Mouse (Mus musculus): ENCODE data around the gene Hectd2.

Gene Hectd2

DNA sequence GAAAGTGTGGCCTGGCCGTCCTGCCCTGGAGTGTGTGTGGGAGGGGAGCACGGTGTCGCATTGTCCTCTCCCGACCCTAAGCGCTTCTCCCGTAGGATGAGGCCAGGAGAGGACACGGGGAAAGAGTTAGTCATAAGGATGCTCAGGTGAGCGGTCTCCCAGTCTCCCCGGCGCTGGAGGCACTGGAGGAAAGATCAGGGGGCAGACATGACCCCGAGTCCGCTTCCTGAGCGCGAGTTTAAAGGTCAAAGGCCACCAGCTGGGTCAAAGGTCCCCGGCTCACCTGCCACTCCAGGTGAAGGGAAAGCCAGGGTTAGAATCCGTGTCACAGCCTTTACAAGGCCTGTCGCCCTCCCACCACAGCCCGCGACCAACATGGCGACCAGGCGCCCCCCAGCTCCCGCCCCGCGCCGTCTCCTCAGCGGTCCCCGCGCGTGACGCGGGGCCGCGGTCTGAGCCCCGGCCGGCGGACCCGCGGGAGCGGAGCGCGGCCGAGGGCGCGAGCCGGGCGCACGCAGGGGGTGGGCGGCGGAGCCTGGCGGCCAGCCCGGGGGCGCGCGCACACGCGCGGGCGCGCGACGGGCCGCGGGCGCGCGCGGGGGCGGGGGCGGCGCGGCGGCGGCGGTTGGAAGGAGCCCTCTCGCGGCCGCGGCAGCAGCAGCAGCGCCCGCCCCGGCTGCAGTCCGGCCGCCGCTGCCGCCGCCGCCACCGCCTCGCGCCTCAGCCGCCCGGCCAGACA lies at the start of gene Hectd2:
Hectd2 (plus strand) TSS at position 594 of the 739 bp plus-strand sequence.
- no peak for DNase-seq (ENCODE audit: low read depth, low spot score)

DNA sequence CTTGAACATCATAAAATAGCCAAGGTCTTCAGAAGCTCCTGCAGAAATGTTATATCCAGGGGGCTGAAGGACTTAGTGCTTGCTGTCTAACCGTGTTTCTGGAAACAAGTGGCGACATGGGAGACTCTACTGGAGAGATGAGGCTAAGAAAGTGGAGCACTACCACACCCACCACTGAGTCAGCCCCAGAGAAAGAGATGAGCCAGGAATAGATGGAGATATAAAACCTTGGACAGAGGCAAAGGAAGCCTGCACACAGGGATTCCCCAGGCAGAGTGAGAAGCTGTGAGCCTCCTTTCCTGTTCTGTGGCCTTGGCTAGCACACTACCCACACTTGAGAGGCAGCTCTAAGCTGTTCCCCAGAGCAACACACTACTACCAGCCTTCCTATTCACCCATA lies 49.7 kb upstream of the Hectd2 start:
- DNase-seq (ENCODE audit: low read depth, low spot score) = no peak

DNA sequence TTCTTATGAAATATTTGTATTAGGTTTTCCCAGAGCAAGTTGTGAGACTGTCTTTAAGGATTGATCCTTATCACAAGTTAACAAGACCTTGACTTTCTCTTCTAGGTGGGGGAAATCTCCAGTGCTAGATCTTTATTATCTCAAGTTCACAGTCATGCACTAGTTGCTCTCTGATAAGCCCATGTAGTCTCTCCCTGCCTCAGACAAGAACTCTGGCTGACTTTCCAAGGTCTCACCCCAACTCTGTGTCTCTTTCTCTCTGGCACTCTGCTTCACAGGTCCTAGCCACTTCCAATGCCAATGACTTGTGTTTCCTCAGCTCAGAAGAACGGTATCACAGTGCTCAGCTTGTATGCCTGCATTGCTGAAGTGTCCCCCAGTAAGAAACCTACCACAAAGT lies 43.1 kb upstream of the Hectd2 start:
- no peak for DNase-seq (ENCODE audit: low read depth, low spot score)

DNA sequence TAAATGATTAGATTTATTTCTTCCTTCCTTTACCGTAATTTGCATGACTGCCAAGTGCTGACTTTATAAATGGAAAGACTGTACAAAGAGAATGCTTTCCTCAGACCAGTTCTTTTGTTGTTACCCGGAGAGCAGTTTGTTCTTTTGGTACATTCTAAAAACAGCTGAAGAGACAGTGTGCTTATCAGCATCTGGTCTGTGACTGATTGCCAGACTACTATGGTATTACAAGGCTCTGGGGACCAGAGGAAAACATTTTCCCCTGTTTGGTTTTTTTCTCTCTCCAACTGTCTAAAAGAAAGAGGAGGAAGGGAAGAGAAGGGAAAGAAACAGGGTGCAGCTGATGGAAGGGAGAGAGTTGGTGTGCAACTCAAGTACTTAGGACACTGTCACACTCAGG lies 36.0 kb upstream of the Hectd2 start:
- DNase-seq (ENCODE audit: low read depth, low spot score) = no peak

DNA sequence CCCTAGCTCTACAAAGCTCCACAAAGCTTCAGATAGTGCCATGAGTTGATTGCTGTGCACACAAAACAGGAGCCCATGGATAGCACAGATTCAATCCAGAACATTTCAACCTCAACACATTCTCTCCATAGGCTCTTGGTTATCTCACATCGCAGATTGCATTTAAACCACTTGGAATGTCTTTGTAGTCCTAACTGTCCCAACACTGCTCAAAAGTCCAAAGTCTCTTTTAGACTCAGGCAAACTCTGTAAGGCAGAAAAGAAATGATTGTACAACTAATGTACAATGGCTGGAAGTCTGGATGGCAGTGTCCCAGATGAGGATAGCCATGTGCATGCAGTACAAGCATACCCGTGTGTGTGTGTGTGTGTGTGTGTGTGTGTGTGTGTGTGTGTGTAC lies 32.9 kb upstream of the Hectd2 start:
- no peak for DNase-seq (ENCODE audit: low read depth, low spot score)

DNA sequence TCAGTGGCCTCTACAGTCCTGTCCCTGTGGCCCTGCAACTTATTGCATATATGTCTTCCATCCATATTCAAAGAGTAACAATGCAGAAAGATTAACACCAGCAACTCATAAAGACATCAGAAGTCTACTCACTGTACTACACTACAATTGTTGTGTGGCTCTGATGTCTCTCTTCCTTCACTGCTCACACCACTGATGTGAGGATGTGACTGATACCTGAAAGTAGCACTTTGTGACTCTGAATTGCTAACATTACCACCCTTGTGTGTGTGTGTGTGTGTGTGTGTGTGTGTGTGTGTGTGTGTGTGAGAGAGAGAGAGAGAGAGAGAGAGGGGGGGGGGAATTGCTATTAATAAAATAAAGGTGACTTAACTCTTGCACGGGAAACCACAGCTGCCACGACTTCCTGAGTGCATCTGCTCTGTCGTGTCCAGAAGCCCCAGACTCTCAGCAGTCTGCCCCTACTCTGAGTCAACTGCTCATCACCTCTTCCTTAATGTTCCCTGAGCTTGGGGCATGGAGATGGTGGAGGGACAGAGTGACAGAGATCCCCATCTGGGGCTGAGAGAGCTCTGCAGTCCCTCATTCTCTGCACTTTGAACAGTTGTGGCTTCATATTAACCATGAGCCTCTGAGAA lies 31.8 kb upstream of the Hectd2 start:
- DNase-seq (ENCODE audit: low read depth, low spot score) = no peak

DNA sequence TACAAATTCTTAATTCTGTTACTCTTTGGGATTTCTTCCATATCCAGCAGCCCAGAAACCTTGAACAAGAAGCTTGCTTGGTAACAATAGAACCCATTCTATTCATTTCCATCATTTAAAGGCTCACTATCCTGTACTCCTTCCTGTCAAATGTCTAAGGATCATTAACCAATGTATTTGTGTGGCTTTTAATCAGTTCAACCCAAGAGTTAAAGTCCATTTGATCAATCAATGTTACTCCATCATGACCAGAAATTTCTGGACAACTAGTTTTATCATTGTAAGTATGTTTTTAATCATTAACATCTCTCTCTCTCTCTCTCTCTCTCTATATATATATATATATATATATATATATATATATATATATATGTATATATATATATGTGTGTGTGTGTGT lies 29.4 kb upstream of the Hectd2 start:
- DNase-seq (ENCODE audit: low read depth, low spot score) = no peak

DNA sequence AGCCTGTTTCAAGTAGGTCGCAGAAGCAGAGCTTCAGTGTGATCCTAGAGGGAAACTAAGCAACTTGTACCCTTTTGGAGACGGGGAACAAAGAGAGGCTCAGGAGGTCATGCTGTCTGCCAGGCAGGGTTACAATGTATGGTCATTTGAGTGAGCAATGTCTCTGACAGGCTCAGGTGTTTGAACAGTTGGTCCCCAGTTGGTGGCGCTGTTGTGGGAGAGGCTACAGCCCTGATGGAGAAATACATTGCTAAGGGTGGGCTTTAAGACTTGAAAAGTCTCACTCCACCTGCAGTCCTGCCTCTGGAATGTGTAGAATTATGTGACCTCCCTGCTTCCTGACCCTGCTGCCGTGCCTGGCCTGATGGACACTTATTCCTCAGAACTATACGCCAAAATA lies 21.4 kb upstream of the Hectd2 start:
- no peak for DNase-seq (ENCODE audit: low read depth, low spot score)

DNA sequence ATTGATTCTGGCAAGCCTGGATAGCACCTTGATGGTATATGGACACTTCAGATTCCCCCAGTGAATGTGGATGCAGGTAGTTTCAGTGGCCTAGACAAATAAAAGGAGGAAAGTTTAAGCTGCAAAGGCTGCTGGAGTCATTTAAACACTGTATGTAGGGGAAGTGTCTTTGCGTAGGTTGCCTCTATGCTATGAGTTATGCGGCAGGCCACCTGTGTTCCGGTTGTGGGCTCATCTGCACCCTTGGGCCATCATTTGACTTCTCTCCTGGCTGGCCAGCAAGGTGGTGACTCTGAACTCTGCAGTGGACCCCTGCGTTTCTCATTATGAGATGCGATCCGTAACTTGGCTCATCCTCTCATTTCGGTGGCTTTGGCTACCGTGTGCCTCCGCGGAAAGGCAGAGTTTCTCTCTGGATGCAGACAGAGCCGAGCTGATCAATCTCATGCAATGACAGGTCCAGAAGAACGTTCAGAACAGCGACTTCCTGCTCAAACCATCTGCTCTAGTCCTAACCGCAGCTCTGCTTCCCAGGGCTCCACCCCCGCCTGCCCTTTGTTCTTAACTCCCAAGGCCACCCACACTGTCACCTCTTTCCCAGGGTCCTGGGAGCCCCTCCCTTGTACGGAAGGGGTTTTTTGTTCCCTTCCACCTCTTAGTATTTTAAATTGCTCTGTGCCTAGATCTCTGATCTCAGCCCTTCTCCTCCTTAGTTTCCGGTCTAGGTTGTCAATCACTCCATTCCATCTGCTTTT lies 20.3 kb upstream of the Hectd2 start:
- DNase-seq (ENCODE audit: low read depth, low spot score) = no peak

DNA sequence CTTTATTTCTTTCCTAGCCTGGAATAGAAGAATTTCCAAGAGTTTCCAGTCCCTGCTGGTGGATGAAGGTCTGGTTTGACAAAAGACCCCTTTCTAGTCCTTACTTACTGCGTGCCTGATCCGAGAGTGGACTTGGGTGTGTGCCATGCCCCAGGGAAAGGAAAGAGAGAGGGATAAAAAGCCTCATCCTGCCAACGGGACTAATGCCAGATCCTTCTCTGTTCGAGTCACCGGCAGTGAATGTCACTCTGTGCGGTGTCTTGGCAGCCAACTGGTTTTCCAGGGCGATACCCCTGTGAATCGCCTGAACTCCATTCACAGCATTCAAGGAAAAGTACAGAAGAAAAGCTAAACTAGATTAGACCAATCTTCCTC lies 19.7 kb upstream of the Hectd2 start:
- no peak for DNase-seq (ENCODE audit: low read depth, low spot score)

DNA sequence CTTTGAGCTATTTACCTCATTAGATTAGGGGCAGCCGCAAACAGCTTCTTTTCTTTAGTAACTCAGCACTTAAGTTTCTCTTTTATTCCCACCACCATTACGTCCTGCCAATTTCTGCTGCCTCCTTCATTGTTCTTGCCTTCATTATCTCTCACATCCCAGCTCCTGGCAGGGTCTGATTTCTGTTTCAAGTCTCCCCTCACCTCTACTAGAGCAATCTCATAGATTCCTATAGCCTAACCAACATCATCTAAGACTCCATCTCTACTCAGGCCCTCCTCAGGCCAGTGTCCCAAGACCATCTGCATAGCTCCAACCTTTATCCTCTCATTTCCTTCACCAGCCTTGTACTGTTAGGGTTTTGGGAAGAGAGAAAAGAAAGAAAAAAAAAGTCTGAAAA lies 19.3 kb upstream of the Hectd2 start:
- DNase-seq (ENCODE audit: low read depth, low spot score) = no peak

DNA sequence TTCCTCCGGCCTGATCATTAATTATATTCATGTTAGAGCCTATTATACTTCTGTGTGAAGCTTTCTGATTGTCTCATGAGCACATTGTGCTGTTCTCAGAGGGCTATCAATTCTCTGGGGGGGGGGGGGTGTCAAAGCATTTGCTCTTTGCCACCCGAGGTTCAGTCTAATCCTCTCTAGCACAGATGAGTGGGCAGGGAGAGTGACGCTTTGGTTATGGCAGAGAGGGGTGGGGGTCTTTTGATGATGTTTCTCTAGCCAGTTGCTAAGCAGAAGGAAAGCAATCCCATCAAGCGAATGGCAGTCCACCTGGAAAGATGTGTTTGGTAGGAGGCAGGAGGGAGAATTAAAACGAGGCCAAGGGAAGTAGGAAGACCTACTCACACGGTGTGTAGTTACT lies 18.6 kb upstream of the Hectd2 start:
- no peak for DNase-seq (ENCODE audit: low read depth, low spot score)

DNA sequence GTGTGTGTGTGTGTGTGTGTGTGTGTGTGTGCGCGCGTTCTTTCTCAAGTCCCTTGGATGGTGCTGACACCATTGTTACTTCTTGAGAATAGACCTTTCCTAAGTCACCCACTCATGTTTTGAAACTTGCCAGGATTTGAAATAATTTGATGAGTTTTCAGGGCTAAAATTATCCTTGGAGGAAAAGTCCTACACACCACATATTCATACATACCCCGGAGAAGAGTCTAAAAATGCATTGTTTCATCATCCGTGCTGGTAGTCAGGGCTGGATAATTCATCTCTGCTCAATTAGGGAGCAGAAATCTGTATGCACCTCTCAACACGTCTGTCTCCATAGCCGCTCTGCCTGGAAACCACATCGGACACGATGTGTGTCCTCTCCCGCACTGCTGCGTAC lies 17.5 kb upstream of the Hectd2 start:
- DNase-seq (ENCODE audit: low read depth, low spot score) = peak; percentile 66

DNA sequence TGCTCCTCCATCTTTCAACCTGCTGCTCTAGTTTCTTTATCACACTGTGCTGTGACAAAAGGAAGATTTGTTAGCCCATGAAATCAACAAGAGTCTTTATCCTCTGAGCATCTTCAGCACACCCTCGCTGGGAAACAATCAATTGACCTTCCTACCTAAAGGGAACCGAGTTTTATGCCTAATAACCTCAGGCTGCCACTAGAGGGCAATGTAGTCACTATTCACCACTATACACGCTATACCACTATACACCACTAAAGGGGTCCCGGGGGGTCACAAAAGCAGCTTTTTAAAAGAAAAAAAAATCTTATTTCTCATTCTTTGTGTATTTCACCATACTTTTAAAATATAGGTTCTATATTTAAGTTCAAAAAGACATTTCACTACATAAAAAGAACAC lies 15.9 kb upstream of the Hectd2 start:
- DNase-seq (ENCODE audit: low read depth, low spot score) = no peak

DNA sequence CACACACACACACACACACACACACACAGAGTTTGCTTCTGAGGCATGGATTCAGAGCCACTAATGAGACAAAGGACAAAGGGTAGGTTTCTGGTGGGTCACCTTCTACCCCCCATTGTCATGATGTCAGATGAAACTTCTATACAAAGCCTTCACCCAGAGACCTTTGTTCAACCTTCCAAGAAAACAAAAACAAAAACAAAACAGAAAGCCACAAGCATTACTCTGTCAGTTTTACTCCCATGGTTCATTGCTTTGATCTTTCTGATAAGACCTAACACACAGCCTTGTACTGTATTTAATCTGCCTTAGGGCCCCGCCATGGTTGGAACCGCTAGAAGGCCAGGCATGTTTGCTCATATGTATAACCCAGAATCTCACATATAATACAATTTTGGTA lies 15.1 kb upstream of the Hectd2 start:
- no peak for DNase-seq (ENCODE audit: low read depth, low spot score)

DNA sequence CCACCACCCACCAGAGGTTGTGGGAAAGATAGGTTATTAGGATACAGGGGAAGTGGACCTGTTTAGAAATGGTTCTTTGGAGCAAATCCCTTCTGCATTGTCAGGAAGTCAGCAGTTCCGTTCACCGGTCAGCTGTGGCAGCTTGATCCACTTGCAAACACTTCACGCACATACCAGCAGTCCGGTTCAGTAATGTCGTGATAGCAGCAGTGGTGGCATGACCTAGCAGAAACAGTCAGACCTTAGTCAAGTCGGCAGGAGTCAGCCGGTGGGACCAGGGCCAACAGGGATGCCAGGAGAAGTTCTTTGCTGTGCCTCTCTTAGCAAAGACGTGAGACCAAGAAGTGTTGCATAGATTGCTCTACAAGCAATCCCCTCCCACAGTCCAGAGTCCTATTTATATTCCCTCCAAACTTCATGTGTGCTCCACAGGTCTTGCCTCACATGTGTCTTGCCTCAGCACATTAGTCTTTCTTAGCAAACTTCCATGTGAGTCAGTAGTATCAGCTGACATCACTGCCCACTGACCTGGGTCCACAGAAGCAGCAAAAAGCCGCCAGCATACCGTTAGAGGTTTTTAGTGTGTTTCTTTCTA lies 14.3 kb upstream of the Hectd2 start:
- DNase-seq (ENCODE audit: low read depth, low spot score) = no peak

DNA sequence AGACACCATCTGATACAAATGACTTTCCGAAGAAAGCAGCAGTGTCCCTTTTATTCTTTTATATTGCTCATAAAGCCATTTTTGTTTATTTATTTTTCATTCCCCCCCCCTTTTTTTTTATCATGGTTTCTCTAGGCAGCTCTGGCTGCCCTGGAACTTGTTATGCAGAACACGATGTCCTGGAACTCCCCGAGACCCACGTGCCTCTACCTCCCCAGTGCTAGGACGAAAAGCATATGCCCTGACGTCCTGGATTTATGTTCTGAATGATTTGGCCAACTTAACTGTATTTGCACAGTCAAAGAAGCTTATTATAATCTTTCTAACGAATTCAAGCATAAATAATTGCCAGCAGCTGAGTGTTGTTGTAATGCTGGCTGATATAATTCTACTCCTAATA lies 13.7 kb upstream of the Hectd2 start:
- no peak for DNase-seq (ENCODE audit: low read depth, low spot score)

DNA sequence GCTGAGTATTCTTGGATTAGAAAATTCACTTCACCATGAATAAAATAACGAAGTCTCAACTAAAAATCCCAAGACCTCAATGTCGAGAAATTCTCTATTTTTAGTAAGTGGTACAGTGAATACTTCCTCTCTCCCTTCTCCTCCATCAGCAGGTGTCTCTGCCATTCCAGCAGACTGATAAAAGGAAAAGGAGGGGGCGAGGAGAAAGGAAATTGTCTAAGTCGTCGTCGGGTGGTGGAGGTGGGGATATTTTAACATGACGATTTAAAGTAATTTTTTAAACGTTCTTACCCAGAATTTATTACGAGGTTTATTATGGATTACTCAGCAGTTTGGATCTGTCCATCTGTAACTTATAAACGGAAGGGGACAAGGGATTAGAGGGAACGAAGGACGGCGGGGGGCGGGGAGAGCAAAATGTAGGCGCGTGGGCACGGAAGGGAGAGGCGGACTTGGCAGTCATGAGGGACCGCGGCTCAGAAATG lies 836 bp upstream of the Hectd2 start:
- no peak for DNase-seq (ENCODE audit: low read depth, low spot score)

DNA sequence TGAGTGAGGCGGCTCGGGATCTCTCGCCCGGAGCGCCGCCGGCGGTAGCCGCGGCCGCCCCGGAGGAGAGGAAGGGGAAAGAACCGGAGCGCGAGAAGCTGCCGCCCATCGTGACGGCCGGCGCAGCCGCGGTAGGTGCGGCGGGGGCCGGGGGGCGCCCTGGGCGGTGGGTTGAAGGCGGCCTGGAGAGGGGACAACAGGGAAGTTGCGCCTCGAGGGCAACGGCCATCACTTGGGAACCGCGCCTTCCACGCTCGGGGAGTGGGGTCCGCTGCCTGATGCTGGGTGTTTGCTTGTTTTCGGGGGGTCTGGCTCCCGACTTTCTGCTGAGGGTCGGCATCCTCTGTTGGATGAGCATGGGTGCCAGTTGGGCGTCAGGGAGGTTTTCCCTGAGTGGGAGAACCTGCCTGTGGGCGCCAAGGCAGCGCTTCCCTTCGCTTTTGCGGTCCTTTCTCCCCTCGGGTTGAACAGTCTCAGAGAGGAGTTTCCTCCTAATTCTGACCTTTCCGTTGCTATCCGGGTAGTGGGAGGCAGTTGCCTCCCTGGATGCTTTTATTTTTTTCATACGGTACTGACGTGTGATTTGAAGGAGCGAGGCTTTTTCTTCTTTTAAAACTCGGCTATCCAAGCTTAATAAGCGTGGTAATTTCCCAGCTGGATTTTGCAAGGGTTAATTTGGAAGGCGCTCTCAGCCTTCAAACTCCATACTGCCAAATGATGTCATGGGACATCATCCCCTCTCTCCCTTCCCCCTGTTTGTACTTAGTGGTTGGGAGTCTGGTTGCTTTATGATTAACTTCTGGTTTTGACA lies 551 bp downstream of the Hectd2 start:
- no peak for DNase-seq (ENCODE audit: low read depth, low spot score)

DNA sequence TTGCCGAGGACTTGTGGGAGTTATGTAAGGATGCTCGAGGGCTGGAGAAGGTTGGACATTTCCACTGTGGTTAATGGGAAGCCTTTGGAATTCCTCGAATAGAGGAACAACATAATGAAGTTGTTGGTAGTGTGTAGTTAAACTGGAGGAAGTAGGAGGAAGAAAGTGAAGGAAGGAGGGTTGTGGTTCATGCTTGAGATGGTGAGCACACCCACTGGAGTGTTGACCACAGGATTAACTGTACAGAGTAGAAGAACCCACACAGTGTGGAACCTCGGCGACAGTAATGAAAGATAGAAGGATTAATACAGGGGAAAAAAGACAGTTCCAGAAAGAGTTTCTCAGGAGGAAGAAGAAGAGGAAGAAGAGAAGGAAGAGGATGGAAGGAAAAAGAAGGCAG lies 4.9 kb downstream of the Hectd2 start:
- DNase-seq (ENCODE audit: low read depth, low spot score) = no peak

DNA sequence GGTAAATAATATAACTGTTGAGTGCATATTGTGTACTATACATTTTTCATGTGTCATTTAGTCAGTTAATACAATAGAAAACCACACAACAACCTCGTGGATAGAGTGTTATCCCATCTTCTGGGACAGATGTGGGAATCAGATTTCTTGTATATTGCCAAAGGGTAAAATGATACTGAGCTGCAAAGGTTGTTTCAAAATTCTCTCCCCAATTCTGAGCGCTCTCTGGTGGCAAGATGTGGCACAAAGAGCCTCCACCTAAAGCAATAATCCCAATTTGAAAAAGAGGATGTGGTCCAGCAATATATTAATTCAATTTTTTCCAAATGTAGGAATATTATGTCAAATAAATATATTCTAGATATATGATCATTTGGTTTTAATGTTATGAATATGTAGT lies 5.7 kb downstream of the Hectd2 start:
- DNase-seq (ENCODE audit: low read depth, low spot score) = no peak

DNA sequence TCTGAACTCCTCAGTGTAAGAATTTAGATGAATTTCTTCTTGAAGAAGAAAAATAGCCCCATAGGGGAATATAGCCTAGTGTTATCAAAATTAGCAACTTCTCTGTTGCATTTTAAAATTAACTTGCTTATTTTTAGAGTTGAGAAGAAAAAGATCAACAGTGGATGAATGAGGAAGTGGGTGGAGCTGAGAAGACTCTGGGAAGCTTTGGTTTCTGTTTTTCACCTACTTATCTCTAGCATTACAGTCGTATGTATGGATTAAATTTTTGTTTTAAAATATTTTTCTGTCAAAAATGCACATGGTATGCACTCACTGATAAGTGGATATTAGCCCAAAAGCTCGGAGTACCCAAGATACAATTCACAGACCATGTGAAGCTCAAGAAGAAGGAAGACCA lies 6.7 kb downstream of the Hectd2 start:
- no peak for DNase-seq (ENCODE audit: low read depth, low spot score)

Measured in telencephalon, adult 2 months (tissue).